Mouse (Mus musculus) C2C12 (cell line): ENCODE measurements around the gene Ptprm.

ENCODE experiments used
- CTCF ChIP-seq: IDR thresholded peaks from one replicate; pipeline ENCODE4 v1.5.1; 2011; ENCODE audit not compliant: control insufficient read depth, insufficient read depth, insufficient read length
- MAX ChIP-seq: IDR thresholded peaks from one replicate; pipeline ENCODE4 v1.6.1; 2011; ENCODE audit warnings: mild to moderate bottlenecking, control low read depth
- USF1 ChIP-seq: IDR thresholded peaks from one replicate; pipeline ENCODE4 v1.6.1; 2011; ENCODE audit warnings: low read depth, mild to moderate bottlenecking, control low read depth, moderate library complexity

DNA sequence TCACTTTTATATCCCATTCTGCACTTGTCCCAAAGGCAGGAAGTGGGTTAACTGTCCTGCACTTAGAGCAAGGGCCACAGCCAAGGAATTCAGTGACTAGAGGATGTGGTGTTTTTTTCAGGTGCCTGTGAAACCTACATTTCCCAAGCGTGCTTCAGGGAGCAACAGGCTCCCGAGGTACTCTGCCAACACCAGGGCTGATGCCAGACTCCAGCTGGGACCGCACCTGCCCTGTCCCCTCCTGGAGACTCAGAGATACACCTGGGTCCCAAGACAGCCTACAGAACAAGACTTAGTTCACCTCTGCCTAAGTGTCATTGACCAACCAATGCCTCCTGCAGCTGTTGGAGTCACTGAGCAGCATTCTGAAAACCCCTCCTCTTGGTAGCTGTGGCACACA lies 264.6 kb downstream of the Ptprm start:
- TF ChIP-seq MAX (no peak), CTCF (no peak), USF1 (no peak)
